Mouse (Mus musculus): ENCODE results near the gene Pex12.
"Not testable (repeated sequence)": the region's sequence is repeated elsewhere in the genome, so short reads cannot be mapped to it uniquely, and the experiment has no call there.

Gene Pex12

GRCm38 (mm10) chr11:83302526-83303251 is at the start of gene Pex12:
Gene Pex12, minus strand, starts transcription at chr11:83302586.
- peak; percentile 97 to 98 for DNase-seq (ENCODE audit: low spot score in 2 of 2)

GRCm38 (mm10) chr11:83341716-83342245 is 39.4 kb upstream of the Pex12 start:
- no peak for DNase-seq (ENCODE audit: low spot score in 2 of 2)

GRCm38 (mm10) chr11:83339705-83340104 is 37.3 kb upstream of the Pex12 start:
- DNase-seq (ENCODE audit: low spot score in 2 of 2): no peak

GRCm38 (mm10) chr11:83335826-83336225 is 33.4 kb upstream of the Pex12 start:
- no peak for DNase-seq (ENCODE audit: low spot score in 2 of 2)

GRCm38 (mm10) chr11:83327427-83327826 is 25.0 kb upstream of the Pex12 start:
- peak; percentile 67 to 84 for DNase-seq (ENCODE audit: low spot score in 2 of 2)

- DNase-seq (ENCODE audit: low spot score in 2 of 2): not testable (repeated sequence)
These were observed 24.3 kb upstream of the Pex12 start for GRCm38 (mm10) chr11:83326692-83327091.

GRCm38 (mm10) chr11:83319048-83319447 is 16.7 kb upstream of the Pex12 start:
- DNase-seq (ENCODE audit: low spot score in 2 of 2): no peak

GRCm38 (mm10) chr11:83312471-83312870 is 10.1 kb upstream of the Pex12 start:
- peak in 1 of 2 experiments; percentile 29 for DNase-seq (ENCODE audit: low spot score in 2 of 2)

GRCm38 (mm10) chr11:83306700-83307253 is 4.4 kb upstream of the Pex12 start:
- no peak for DNase-seq (ENCODE audit: low spot score in 2 of 2)

GRCm38 (mm10) chr11:83304485-83304884 is 2.1 kb upstream of the Pex12 start:
- DNase-seq (ENCODE audit: low spot score in 2 of 2): no peak

- DNase-seq (ENCODE audit: low spot score in 2 of 2): peak; percentile 29 to 43
These were observed 1.4 kb upstream of the Pex12 start for GRCm38 (mm10) chr11:83303751-83304150.

- DNase-seq (ENCODE audit: low spot score in 2 of 2): peak in 1 of 2 experiments; percentile 36
These were observed 262 bp downstream of the Pex12 start for GRCm38 (mm10) chr11:83302124-83302523.

- DNase-seq (ENCODE audit: low spot score in 2 of 2): no peak
These were observed 955 bp downstream of the Pex12 start for GRCm38 (mm10) chr11:83301431-83301831.

- DNase-seq (ENCODE audit: low spot score in 2 of 2): no peak
These were observed 2.7 kb downstream of the Pex12 start for GRCm38 (mm10) chr11:83299724-83300123.

GRCm38 (mm10) chr11:83298225-83299195 is 3.9 kb downstream of the Pex12 start, which contains the start of gene Ap2b1:
Gene Ap2b1, plus strand, starts transcription at chr11:83299024.
- DNase-seq (ENCODE audit: low spot score in 2 of 2): peak; percentile 96 to 97

GRCm38 (mm10) chr11:83297816-83298215 is 4.6 kb downstream of the Pex12 start:
- DNase-seq (ENCODE audit: low spot score in 2 of 2): no peak

GRCm38 (mm10) chr11:83294133-83294532 is 8.3 kb downstream of the Pex12 start:
- no peak for DNase-seq (ENCODE audit: low spot score in 2 of 2)

GRCm38 (mm10) chr11:83293182-83293581 is 9.2 kb downstream of the Pex12 start:
- DNase-seq (ENCODE audit: low spot score in 2 of 2): no peak

- no peak for DNase-seq (ENCODE audit: low spot score in 2 of 2)
These were observed 10.2 kb downstream of the Pex12 start for GRCm38 (mm10) chr11:83292251-83292587.

GRCm38 (mm10) chr11:83291375-83292250 is 10.8 kb downstream of the Pex12 start:
- peak; percentile 97 to 98 for DNase-seq (ENCODE audit: low spot score in 2 of 2)

- no peak for DNase-seq (ENCODE audit: low spot score in 2 of 2)
These were observed 12.8 kb downstream of the Pex12 start for GRCm38 (mm10) chr11:83289633-83290032.

Data from right cerebral cortex, postnatal 10 days (tissue).